Mouse (Mus musculus) frontal cortex, postnatal 14 days (tissue): ENCODE measurements at regions not wholly inside any gene's neighbourhood (a gene's known extent, or its start where the extent isn't known, plus 50 kb on each side); places are given as distances from the start of the nearest gene placed in this dataset.

ENCODE experiments used
- DNase-seq, 2 experiments: peaks; one replicate each; pipeline ENCODE4 v3.0.0; 2022; ENCODE audit warnings: low spot score in 2 of 2

- DNase-seq, result no peak
These were observed 66.9 kb upstream of the Kazn start for GRCm38 (mm10) chr4:142306076-142306475.

GRCm38 (mm10) chr4:142303374-142304020, 64.3 kb upstream of the Kazn start:
- no peak for DNase-seq

- no peak for DNase-seq
These were observed 63.5 kb upstream of the Kazn start for GRCm38 (mm10) chr4:142302724-142303120.

- no peak for DNase-seq
These were observed 63.0 kb upstream of the Kazn start for GRCm38 (mm10) chr4:142302041-142302723.

GRCm38 (mm10) chr4:142298770-142299337, 59.7 kb upstream of the Kazn start:
- DNase-seq, result no peak

- no peak for DNase-seq
These were observed 53.6 kb upstream of the Kazn start for GRCm38 (mm10) chr4:142292760-142293159.

GRCm38 (mm10) chr4:142292334-142292733, 53.1 kb upstream of the Kazn start:
- DNase-seq, result no peak

GRCm38 (mm10) chr4:142291366-142291765, 52.2 kb upstream of the Kazn start:
- no peak for DNase-seq
